Mouse (Mus musculus) myocyte (in vitro differentiated cells): ENCODE data around the gene 2510002D24Rik. TPM values are rescaled to one million over a fixed set of nuclear protein-coding genes. Genes with fewer than 3 reads are reported as not detected.

Experiments
- H3K27me3 ChIP-seq: one replicate; pipeline ENCODE4 v1.6.1; 2011; ENCODE audit not compliant: control insufficient read depth, insufficient read depth, insufficient read length
- H3K36me3 ChIP-seq: one replicate; pipeline ENCODE4 v1.6.1; 2011; ENCODE audit not compliant: control insufficient read depth, insufficient read depth
- H3K4me2 ChIP-seq: one replicate; pipeline ENCODE4 v1.6.1; 2011; ENCODE audit warnings: low read depth, control low read depth
- H3K4me3 ChIP-seq: one replicate; pipeline ENCODE4 v1.5.1; 2011; ENCODE audit warnings: mild to moderate bottlenecking, control low read depth, moderate library complexity
- H3K79me2 ChIP-seq: one replicate; pipeline ENCODE4 v1.6.1; 2011; ENCODE audit not compliant: control insufficient read depth, insufficient read depth
- H3ac ChIP-seq: one replicate; pipeline ENCODE4 v1.6.1; 2011; ENCODE audit not compliant: control insufficient read depth, insufficient read length
- CEBPB ChIP-seq: IDR thresholded peaks from 2 replicates; pipeline ENCODE4 v1.6.1; 2011; ENCODE audit warnings: mild to moderate bottlenecking, moderate library complexity; ENCODE audit not compliant: poor library complexity, insufficient read depth, severe bottlenecking
- E2F4 ChIP-seq: IDR thresholded peaks from one replicate; pipeline ENCODE4 v1.6.1; 2011; ENCODE audit warnings: mild to moderate bottlenecking, control low read depth, moderate library complexity; ENCODE audit not compliant: insufficient read depth
- MAX ChIP-seq: IDR thresholded peaks from one replicate; pipeline ENCODE4 v1.6.1; 2011; ENCODE audit warnings: low read depth, mild to moderate bottlenecking, control low read depth
- MYOD1 ChIP-seq, 3 experiments: IDR thresholded peaks; one replicate each; pipeline ENCODE4 v1.6.1; 2011; ENCODE audit warnings: control low read depth in 2 of 3, low read depth in 2 of 3, mild to moderate bottlenecking in 2 of 3, moderate library complexity in 1 of 3; ENCODE audit not compliant: insufficient read length in 2 of 3, control insufficient read depth in 1 of 3
- MYOG ChIP-seq, 3 experiments: IDR thresholded peaks; one replicate each; pipeline ENCODE4 v1.6.1; 2011; ENCODE audit warnings: control low read depth in 2 of 3, low read depth in 2 of 3, mild to moderate bottlenecking in 2 of 3; ENCODE audit not compliant: insufficient read length in 2 of 3, control insufficient read depth in 1 of 3, insufficient read depth in 1 of 3
- POLR2A ChIP-seq: IDR thresholded peaks from one replicate; pipeline ENCODE4 v1.6.1; 2011; ENCODE audit warnings: low read depth, mild to moderate bottlenecking, control low read depth, moderate library complexity; ENCODE audit not compliant: insufficient read length
- POLR2AphosphoS2 ChIP-seq: IDR thresholded peaks from one replicate; pipeline ENCODE4 v1.6.1; 2011; ENCODE audit warnings: low read depth, control low read depth; ENCODE audit not compliant: insufficient read length
- REST ChIP-seq: IDR thresholded peaks from one replicate; pipeline ENCODE4 v1.6.1; 2011; ENCODE audit warnings: mild to moderate bottlenecking, control low read depth, moderate library complexity; ENCODE audit not compliant: insufficient read depth, insufficient read length
- SRF ChIP-seq: IDR thresholded peaks from one replicate; pipeline ENCODE4 v1.6.1; 2011; ENCODE audit warnings: low read depth; ENCODE audit not compliant: control insufficient read depth, insufficient read length
- TCF12 ChIP-seq: IDR thresholded peaks from one replicate; pipeline ENCODE4 v1.6.1; 2011; ENCODE audit warnings: mild to moderate bottlenecking, control low read depth; ENCODE audit not compliant: poor library complexity, insufficient read depth, severe bottlenecking
- TCF3 ChIP-seq: IDR thresholded peaks from one replicate; pipeline ENCODE4 v1.6.1; 2011; ENCODE audit warnings: low read depth, control low read depth; ENCODE audit not compliant: insufficient read length
- USF1 ChIP-seq: IDR thresholded peaks from one replicate; pipeline ENCODE4 v1.6.1; 2011; ENCODE audit warnings: low read depth, mild to moderate bottlenecking, control low read depth, moderate library complexity
- polyA plus RNA-seq: library from polyadenylated mRNA; unstranded; fragments of >200 nt; fragmentation: generic; extraction: Trizol; gene quantifications from one replicate; pipeline ENCODE4 v1.2.1, GENCODE M21; 2012; ENCODE audit warnings: missing spikeins

The 2510002D24Rik gene
- 1.2 TPM for polyA plus RNA-seq

DNA sequence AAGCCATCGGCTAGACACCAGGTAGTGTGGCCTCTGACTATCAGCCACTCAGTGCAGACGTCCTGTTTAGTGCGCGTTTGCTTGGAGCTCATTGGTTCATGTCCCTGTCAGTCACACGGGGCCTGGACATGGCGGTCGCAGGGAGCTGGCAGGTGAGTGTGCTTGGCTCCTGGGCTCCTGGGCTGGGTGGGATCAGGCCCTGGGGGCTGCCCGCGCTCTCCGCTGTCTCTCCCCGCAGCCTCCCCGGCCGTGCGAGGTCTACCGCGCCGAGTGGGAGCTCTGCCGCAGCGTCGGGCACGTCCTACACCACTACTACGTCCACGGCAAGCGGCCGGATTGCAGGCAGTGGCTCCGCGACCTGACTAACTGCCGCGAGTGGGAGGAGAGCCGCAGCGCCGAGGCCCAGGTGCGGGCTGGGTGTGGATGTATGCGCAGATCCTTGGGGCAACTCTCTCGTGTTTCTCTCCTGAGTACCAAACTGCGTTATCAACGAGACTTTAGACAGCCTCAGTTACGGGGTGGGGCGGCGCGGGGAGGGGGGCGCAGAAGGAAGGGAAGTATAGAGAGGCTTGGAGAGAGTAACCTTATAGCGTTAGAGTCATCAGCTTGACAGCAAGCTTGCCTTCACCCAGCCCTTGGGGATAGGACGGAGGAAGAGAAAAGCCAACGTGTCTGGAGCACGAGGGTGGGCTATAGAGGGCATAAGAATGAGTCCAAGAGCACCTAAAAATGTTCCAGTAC lies at the start of gene 2510002D24Rik, which contains the start of gene Gm28539:
2510002D24Rik (plus strand) TSS at position 111 of the 741 bp plus-strand sequence.
Gm28539 (plus strand) TSS at position 117 of the 741 bp plus-strand sequence.
- Histone ChIP-seq H3K36me3 (peaks cover 27% of the 10 kb centered on the region), H3K79me2 (no peaks in the 10 kb centered on the region), H3ac (peak within 1 kb of the TSS; percentile 34), H3K4me2 (peak within 1 kb of the TSS; percentile 12), H3K27me3 (no peaks in the 10 kb centered on the region), H3K4me3 (no peak within 1 kb of the TSS)
- TF ChIP-seq CEBPB (no peak), POLR2AphosphoS2 (peak; percentile 61)

DNA sequence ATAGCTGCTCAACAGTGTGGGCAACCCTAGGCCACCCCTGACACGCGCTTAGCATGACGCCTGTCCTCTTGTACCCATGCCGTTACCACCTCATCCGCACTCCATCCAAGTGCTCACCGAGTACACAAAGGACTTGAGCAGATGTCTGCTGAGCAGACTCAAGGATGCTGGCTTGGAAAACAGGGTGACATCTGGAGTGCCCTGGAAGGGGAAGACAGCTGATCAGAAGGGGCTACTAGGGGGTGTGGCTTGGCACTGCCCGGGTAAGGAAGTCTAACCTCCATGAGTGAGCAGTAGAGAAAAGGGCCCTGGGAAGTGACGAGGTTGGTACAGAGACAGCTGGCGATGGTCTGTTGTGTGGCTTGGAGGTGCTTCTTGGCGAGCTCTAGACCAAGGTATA lies 49.7 kb upstream of the 2510002D24Rik start:
- Histone ChIP-seq H3K79me2 (no peaks in the 10 kb centered on the region), H3K27me3 (no peaks in the 10 kb centered on the region), H3ac (no peak overlapping the region), H3K4me3 (no peak overlapping the region), H3K36me3 (no peaks in the 10 kb centered on the region), H3K4me2 (no peak overlapping the region)
- TF ChIP-seq TCF12 (no peak), POLR2AphosphoS2 (no peak), MYOG (IDR thresholded peaks at IDR 0.05; ENCODE audit: control insufficient read depth in 1 of 3, insufficient read depth in 1 of 3, insufficient read length in 2 of 3, low read depth in 2 of 3) (no peak), REST (no peak)

DNA sequence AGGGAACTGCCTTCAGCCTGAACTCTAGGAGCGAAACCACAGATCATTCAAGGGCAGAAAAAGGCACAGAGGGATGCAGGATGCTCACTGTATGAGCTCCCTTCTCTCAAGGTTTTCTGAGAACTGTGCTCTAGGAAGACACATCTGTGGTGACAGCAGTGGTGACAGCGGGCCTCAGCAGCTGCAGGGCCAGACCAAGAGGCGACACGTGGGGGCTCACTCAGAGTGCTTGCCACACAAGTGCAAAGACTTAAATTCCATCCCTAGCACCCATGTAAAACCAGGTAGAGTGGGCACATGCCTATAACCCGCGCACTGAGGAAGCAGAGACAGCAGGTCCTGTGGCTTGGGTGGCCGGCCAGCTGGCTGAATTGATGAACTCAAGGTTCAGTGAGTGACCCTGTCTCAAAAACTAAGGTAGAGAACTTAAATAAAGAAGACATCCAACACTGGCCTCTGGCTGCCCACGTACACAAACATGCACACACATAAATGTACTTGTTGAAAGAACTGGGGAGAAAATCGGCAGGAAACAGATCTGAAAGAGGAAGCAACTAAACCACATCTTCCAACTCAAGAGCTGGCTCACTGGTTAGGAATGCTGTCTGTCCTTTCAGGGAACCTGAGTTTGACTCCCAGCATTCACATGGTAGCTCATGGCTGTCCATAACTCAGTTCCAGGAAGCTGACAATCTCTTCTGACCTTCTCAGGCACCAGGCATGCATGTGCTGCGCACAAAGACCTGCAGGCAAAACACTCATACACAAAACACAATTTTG lies 47.6 kb upstream of the 2510002D24Rik start:
- Histone ChIP-seq H3ac (no peak overlapping the region), H3K36me3 (no peaks in the 10 kb centered on the region), H3K4me3 (no peak overlapping the region), H3K4me2 (peak overlapping the region; percentile 67), H3K79me2 (no peaks in the 10 kb centered on the region), H3K27me3 (no peaks in the 10 kb centered on the region)
- TF ChIP-seq E2F4 (no peak), MYOG (IDR thresholded peaks at IDR 0.05; ENCODE audit: control insufficient read depth in 1 of 3, insufficient read depth in 1 of 3, insufficient read length in 2 of 3, low read depth in 2 of 3) (peak in 1 of 3 experiments; percentile 73), MYOD1 (IDR thresholded peaks at IDR 0.05; ENCODE audit: control insufficient read depth in 1 of 3, insufficient read length in 2 of 3, low read depth in 2 of 3) (peak in 1 of 3 experiments; percentile 52)

DNA sequence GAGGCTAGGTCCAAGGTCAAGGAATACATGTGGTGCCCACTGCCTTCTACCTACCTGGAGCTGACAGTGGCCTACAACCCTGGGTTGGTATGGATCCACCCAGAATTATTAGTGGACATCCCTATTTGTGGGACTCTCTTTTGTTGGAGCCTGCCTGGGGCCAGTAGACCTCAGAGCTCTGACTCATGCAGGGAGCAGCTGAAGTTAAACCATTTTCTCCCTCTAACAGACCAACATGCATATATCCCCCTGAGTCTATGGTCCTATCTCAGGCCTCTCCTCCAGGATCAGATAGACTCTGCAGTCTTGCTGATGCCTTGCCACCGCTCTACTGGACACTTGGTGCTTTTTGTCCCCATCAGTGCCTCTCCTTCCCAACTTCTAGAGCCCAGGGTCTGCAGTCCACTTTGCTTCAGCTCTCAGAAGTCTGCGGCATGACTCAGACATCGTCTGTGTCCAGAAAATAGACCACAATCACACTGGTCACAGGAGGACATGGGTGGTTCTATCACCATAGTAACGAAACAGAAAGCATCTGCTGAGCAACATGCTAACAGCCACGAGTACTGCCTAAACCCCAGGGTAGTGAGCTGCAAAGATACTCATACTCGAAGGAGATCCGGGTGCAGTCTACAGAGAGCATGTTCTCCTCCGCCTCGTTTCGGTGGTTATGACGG lies 41.0 kb upstream of the 2510002D24Rik start:
- TF ChIP-seq POLR2AphosphoS2 (no peak), MYOG (IDR thresholded peaks at IDR 0.05; ENCODE audit: control insufficient read depth in 1 of 3, insufficient read depth in 1 of 3, insufficient read length in 2 of 3, low read depth in 2 of 3) (peak in 1 of 3 experiments; percentile 8), CEBPB (no peak), TCF3 (no peak), SRF (no peak), E2F4 (no peak), POLR2A (no peak), TCF12 (no peak), MYOD1 (IDR thresholded peaks at IDR 0.05; ENCODE audit: control insufficient read depth in 1 of 3, insufficient read length in 2 of 3, low read depth in 2 of 3) (peak in 1 of 3 experiments; percentile 18), REST (no peak), MAX (no peak), USF1 (no peak)
- no peaks in the 10 kb centered on the region for H3K79me2 ChIP-seq
- peak overlapping the region; percentile 65 for H3K4me2 ChIP-seq

DNA sequence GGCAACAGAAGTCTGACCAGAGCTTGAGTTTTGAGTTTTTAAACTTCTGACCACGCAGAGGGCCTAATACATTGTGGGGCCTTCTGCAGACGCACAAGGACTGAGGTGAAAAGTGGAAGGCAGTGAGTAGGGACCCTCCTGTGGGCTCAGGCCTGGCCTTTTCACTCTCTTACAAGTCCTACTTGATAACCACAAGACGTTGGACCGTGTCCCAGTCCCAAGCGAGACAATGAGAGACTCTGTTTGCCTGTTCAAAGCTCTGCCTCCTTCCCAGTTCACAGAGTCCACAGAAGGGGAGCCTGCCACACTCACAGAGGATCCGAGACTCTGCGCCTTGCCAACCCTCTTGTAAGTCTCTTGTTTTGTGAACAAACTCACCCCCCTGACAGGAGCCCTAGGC lies 39.7 kb upstream of the 2510002D24Rik start:
- no peak overlapping the region for H3K4me3 ChIP-seq
- H3K79me2 ChIP-seq = no peaks in the 10 kb centered on the region
- H3K36me3 ChIP-seq = peaks cover 8% of the 10 kb centered on the region
- no peaks in the 10 kb centered on the region for H3K27me3 ChIP-seq
- H3ac ChIP-seq = no peak overlapping the region
- H3K4me2 ChIP-seq = peak overlapping the region; percentile 65
- TF ChIP-seq E2F4 (no peak), POLR2A (no peak), POLR2AphosphoS2 (no peak), MYOG (IDR thresholded peaks at IDR 0.05; ENCODE audit: control insufficient read depth in 1 of 3, insufficient read depth in 1 of 3, insufficient read length in 2 of 3, low read depth in 2 of 3) (no peak), TCF12 (no peak), TCF3 (no peak), MAX (no peak), SRF (no peak), USF1 (no peak), CEBPB (no peak), REST (no peak), MYOD1 (IDR thresholded peaks at IDR 0.05; ENCODE audit: control insufficient read depth in 1 of 3, insufficient read length in 2 of 3, low read depth in 2 of 3) (no peak)

More for the DNA sequence above, 41.0 kb upstream of the 2510002D24Rik start:
- no peak overlapping the region for H3ac ChIP-seq
- peaks cover 8% of the 10 kb centered on the region for H3K36me3 ChIP-seq
- no peaks in the 10 kb centered on the region for H3K27me3 ChIP-seq
- no peak overlapping the region for H3K4me3 ChIP-seq
